Mouse (Mus musculus) heart, adult 2 months (tissue): ENCODE data around the gene Gbp10. TPM values are rescaled to one million over a fixed set of nuclear protein-coding genes. Genes with fewer than 3 reads are reported as not detected.
"Not testable (repeated sequence)": the region's sequence is repeated elsewhere in the genome, so short reads cannot be mapped to it uniquely, and the experiment has no call there.

Experiments used
- DNase-seq, 2 experiments: peaks; one replicate each; pipeline ENCODE4 v3.0.0; 2021
- H3K27ac ChIP-seq: fragments of 200-600 bp; 2 replicates; pipeline ENCODE4 v1.8.1; 2022
- H3K27me3 ChIP-seq: fragments of 200-500 bp; 2 replicates; pipeline ENCODE4 v1.6.1; 2012; ENCODE audit warnings: mild to moderate bottlenecking, low read length, inconsistent platforms, mixed read lengths; ENCODE audit not compliant: control insufficient read depth, insufficient read depth
- H3K36me3 ChIP-seq: fragments of 200-500 bp; 2 replicates; pipeline ENCODE4 v1.6.1; 2012; ENCODE audit warnings: low read length, inconsistent platforms; ENCODE audit not compliant: control insufficient read depth, insufficient read depth
- H3K4me1 ChIP-seq: fragments of 200-500 bp; 2 replicates; pipeline ENCODE4 v1.6.1; 2011; ENCODE audit warnings: low read length; ENCODE audit not compliant: control insufficient read depth, insufficient read depth
- H3K4me3 ChIP-seq: fragments of 200-600 bp; 2 replicates; pipeline ENCODE4 v1.8.1; 2022
- H3K79me2 ChIP-seq: fragments of 200-500 bp; replicated peaks from 2 replicates; pipeline ENCODE4 v1.6.1; 2012; ENCODE audit warnings: mild to moderate bottlenecking, inconsistent platforms, low read length, moderate library complexity, mixed read lengths; ENCODE audit not compliant: control insufficient read depth, insufficient read depth
- H3K9ac ChIP-seq: fragments of 200-500 bp; 2 replicates; pipeline ENCODE4 v1.6.1; 2012; ENCODE audit warnings: low read depth, mild to moderate bottlenecking, control low read depth, inconsistent platforms, low read length, mixed read lengths
- EP300 ChIP-seq: fragments of 200-500 bp; IDR thresholded peaks from 2 replicates; pipeline ENCODE4 v1.6.1; 2011; ENCODE audit warnings: low read depth, low read length, control low read depth; ENCODE audit not compliant: insufficient read depth
- WGBS: fragments of 180-500 bp; shearing (Covaris S2); methylation state at CpG from one replicate; pipeline ENCODE4 v1.1.7; 2018; 5-methylcytosine and 5-hydroxymethylcytosine counted together
- intact Hi-C: fragments of 180-260 bp; cut with DNase I; formaldehyde crosslinking; loops from one replicate; pipeline ENCODE4 v1.15.1; 2025
- polyA plus RNA-seq: library from polyadenylated mRNA; depleted of rRNA; stranded (reverse); fragments of >200 nt; gene quantifications from 2 replicates; pipeline ENCODE4 v1.2.3, GENCODE M21; 2012; rRNA removed
- total RNA-seq, 2 experiments: library from RNA; stranded (reverse); gene quantifications; 2 replicates each; pipeline ENCODE4 v1.2.3; 2021

Gene Gbp10
- total and polyA plus RNA-seq, 3 experiments: 0.59 to 1.7 (median 0.93) TPM

DNA sequence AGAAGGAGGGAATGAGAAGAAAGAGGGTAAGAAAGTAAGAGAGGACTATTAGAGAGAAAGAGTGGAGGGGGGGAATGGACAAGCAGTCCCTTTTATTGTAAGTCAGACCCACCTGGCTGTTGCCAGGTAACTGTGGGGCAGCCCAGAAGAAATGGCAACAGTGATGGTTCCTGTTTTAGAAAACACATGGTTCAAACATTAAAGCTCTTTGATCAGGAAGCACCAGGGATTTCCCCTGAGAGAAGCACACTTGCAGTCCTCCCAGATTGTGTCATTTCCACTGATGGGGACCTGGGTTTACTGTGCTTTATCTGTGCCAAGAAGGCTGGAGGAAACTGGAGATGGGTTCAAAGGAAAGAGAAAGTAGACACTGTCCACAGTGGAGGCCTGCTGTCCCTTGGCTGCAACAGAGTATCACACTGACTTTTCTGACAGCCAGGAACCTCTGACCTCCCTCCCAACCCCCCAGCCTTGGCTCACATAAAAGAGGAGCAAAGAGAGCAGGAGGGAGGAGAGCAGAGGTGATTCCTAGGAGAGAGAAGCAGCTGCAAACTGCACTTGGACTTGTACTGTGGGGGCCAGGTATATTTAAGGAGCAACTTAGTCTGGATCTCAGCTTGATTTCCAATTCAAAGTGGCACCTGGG lies 41.3 kb downstream of the Gbp10 start:
- intact Hi-C loops: loop anchor here (10.0 kb wide), 1 partner anchor 83 kb away; no protein-coding TSS in a partner anchor
- not testable (repeated sequence) for H3K79me2 ChIP-seq, H3K4me1 ChIP-seq, H3K36me3 ChIP-seq, H3K4me3 ChIP-seq, H3K27me3 ChIP-seq, H3K9ac ChIP-seq, H3K27ac ChIP-seq, DNase-seq

DNA sequence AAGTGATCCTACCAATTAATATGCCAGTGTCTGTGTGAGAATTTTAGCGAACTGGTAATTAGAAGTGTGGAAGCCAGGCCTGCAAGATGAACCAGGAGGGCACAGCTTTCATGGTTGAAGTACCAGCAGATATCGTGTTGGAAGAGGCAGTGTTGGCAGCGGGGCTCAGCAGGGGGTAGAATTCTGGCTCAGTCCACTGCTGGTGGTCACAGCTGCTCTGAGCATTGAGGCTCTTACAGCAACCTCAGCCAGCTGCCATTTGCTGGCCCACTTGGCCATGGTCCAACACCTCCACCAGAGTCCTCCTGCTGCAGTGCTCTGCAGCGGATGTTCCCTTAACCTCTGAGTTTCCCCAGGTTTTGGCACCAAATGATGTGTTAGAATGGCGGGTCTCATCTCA lies 43.0 kb downstream of the Gbp10 start:
- 81% methylated on average over 5 of the region's 5 CpGs for WGBS
- not testable (repeated sequence) for H3K27ac ChIP-seq, H3K36me3 ChIP-seq, DNase-seq, H3K79me2 ChIP-seq, H3K9ac ChIP-seq, H3K4me1 ChIP-seq, H3K27me3 ChIP-seq, H3K4me3 ChIP-seq
- intact Hi-C loops: loop anchor here (10.0 kb wide), 1 partner anchor 82 kb away; no protein-coding TSS in a partner anchor

DNA sequence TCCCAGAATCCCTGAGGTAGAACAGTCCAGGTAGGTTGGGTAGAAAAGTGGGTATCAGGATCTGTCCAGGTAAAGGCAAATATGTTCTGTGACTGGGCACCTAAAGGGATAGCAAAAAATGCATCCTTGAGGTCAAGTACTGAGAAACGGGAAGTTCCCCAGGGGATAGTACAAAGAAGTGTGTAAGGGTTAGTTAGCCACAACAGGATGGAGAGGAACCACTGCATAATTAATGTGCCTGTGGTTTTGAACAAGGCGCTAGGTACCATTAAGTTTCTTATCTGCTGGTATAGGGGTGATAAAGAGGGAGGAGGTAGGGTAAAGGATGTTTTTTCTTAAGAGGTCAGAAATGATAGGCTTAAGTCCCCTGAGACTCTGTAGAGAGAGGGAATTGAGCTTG lies 46.8 kb downstream of the Gbp10 start:
- not testable (repeated sequence) for DNase-seq, H3K36me3 ChIP-seq, H3K4me3 ChIP-seq, H3K27ac ChIP-seq, H3K9ac ChIP-seq, H3K79me2 ChIP-seq, H3K27me3 ChIP-seq, H3K4me1 ChIP-seq
- 74% methylated on average over 2 of the region's 2 CpGs for WGBS
- intact Hi-C loops: loop anchor here (10.0 kb wide), 1 partner anchor 78 kb away; no protein-coding TSS in a partner anchor

DNA sequence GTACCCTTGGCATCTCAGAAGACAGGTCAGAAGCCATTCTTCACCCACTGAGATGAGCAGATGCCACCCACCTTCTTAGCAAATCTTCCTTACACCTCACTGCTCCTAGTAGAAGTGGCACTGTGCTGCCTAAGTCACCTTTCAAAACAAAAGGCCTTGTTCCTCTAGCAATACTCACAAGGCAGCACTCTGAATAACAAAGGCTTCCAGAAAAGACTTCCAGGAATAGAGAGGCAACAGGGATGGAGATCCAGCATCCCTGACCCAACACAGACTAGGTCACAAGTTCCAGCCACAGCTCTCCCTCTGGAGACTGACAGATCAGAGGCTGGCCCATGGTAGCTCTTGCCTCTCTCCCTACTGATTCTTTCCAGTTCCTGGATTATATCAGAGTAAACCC lies 57.9 kb downstream of the Gbp10 start:
- Histone ChIP-seq H3K4me3 (no peak overlapping the region), H3K4me1 (no peaks in the 10 kb centered on the region), H3K27me3 (no peaks in the 10 kb centered on the region), H3K36me3 (no peaks in the 10 kb centered on the region), H3K9ac (no peak overlapping the region), H3K27ac (no peak overlapping the region), H3K79me2 (no peaks in the 10 kb centered on the region)
- no peak for TF ChIP-seq EP300
- intact Hi-C loops: no loop called here
- DNase-seq: no peak

Other genes with a start within 250 kb of the Gbp10 start
- 1 to 10 TPM; 7.4 to 9.4 TPM for gene Gbp9, start 100.0 kb downstream of the Gbp10 start, total RNA-seq
- gene Gbp9, start 100.0 kb downstream of the Gbp10 start, polyA plus RNA-seq: 5.6 and 11.3 TPM in 2 replicates
- under 1 TPM; 0.13 to 0.23 TPM for gene Gbp8, start 100.0 kb downstream of the Gbp10 start, total RNA-seq
- 0.29 TPM in 2 replicates for gene Gbp8, start 100.0 kb downstream of the Gbp10 start, polyA plus RNA-seq
- gene Gbp4, start 99.9 kb downstream of the Gbp10 start, total RNA-seq: 10 to 100 TPM in 1 of 2 experiments, 1 to 10 TPM in 1; 4.6 to 11.5 TPM
- 7.8 and 10.4 TPM in 2 replicates for gene Gbp4, start 99.9 kb downstream of the Gbp10 start, polyA plus RNA-seq
- 1 to 10 TPM in 1 of 2 experiments, under 1 TPM in 1; 0.25 to 1.9 TPM for gene Gm43302, start 54.2 kb upstream of the Gbp10 start, total RNA-seq
- 3.0 and 4.5 TPM in 2 replicates for gene Gm43302, start 54.2 kb upstream of the Gbp10 start, polyA plus RNA-seq
- 10 to 100 TPM; 14.3 to 22.0 TPM for gene Gbp6, start 54.2 kb upstream of the Gbp10 start, total RNA-seq
- gene Gbp6, start 54.2 kb upstream of the Gbp10 start, polyA plus RNA-seq: 4.9 and 5.9 TPM in 2 replicates
- gene Lrrc8b, start 176.2 kb upstream of the Gbp10 start, total RNA-seq: 1 to 10 TPM; 4.4 to 5.0 TPM
- 2.9 and 4.3 TPM in 2 replicates for gene Lrrc8b, start 176.2 kb upstream of the Gbp10 start, polyA plus RNA-seq